Mouse (Mus musculus) thymus, postnatal 14 days (tissue): ENCODE measurements around the gene Stxbp2.
"Not testable (repeated sequence)": the region's sequence is repeated elsewhere in the genome, so short reads cannot be mapped to it uniquely, and the experiment has no call there.

ENCODE experiments used
- DNase-seq: peaks from one replicate; pipeline ENCODE4 v3.0.0; 2021

The Stxbp2 gene

DNA sequence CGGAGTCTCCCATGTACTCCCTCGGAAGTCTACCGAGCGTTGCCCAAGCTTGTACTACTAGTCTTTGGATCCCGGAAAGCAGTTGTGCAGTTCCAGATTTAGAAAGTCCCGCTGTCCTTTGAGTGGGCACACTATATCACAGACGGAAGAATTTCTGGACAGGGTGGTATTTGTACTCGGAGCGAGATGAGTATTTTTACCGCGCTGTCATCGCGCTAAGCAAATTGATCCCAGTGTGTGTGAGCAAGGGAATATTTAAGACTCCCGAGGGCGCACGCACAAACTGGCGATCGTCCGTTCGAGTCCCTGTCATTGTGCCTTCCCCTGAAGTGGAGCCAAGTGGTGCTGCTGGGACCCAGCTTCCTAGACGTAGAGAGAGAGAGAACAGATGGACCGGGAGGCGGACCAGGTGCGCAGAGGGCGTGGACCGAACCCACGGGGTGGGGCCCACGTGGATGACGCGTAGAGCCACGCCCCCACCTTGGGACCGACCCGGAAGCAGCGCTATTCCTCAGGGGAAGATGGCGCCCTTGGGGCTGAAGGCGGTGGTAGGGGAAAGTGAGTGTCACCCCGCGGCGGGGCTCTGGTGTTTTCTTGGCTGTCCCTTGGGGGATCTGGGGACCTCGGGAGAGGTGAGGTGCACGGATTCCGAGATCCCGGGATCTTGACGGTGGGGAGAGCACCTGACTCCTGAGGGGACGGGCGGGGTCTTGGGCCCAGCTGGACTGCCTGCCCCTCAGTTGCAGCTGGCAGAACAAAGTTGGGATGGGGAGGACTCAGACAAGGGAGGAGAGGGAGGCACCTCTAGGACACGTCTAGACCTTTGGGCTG lies at the start of gene Stxbp2:
Stxbp2 (plus strand) TSS at position 309 of the 831 bp plus-strand sequence.
- DNase-seq, result peak; percentile 92

DNA sequence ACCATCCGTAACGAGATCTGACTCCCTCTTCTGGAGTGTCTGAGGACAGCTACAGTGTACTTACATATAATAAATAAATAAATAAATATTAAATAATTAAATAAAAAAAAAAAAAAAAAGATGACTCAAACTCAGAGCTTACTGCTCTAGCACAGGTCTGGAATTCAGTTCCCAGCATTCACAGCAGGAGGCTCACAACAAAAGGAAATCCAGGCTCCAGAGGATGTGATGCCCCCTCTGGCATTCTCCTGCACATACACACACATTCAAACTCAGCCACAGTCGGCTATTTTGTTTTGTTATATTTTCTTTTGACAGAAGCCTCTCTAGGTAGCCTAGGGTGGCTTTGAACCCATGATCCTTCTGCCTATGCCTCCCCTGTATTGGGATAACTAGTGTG lies 48.8 kb upstream of the Stxbp2 start:
- not testable (repeated sequence) for DNase-seq

DNA sequence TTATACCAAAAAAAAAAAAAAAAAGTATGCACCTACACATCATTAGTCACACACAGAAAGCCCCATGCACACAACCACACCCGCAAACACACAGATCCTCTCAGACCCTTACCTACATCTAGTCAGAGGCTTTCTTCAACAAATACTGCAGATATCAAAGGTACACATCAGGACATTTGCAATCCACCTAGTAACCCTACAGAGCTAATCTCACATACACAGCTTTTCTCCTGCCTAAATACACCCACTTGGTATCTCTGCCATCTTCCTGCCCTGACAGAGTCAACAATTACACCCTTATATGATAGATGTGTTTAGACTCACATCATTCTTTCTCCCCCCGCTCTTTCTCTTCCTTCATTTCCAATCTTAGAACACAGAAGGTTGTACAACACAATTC lies 44.3 kb upstream of the Stxbp2 start:
- no peak for DNase-seq

DNA sequence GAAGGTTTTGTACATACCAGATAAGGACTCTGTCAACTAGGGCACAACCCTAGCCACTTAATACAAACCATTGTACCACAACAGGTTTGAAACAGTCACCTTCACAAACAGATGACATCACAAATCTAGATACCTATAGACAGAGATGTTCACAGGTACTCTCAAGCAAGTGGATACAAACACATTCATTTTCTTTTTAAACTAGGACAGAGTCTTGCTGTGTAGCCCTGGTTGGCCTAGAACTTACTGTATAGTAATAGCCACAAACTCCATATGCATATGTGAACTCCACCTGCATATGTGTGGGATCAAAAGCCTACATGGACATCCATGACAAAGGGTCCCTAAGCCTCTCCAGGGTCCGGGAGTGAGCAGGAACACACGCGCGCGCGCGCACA lies 43.8 kb upstream of the Stxbp2 start, which contains the start of gene Camsap3:
Camsap3 (plus strand) TSS at position 301 of the 398 bp plus-strand sequence.
- no peak for DNase-seq

DNA sequence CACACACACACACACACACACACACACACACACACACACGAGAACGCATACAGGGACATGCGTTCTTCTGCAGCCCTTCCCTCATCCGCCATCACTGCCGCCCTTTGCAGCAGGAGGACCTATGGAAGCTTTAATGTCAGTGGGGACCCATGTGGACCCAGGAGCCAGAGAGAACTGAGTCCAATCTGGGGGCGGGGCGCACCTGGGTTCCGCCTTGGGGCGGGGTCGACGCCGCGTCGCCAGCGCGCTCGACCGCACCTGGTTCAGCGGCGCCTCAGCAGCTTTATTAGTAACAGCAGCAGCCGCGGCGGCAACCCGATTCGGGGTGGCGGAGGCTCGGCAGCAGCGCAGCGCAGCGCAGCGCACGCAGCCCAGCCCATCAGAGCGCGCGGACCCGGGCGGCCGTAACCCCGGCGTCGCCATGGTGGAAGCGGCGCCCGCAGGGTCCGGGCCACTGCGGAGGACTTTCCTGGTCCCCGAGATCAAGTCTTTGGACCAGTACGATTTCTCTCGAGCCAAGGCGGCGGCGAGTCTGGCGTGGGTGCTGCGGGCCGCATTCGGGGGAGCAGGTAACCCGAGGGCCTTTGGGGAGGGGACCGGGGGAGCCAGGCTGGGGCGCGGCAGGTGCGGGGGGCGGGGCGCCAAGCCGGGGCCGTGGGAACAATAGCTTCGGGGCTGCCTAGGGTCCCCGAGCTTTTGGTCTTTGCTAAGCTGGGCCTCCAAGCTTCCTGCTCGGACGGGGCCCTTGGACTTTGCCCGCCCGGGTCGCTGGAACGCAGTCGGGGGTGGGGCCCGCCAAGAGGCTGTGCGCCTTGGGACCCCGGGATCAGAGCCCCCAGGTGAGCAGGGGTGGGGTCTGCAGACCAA lies 43.1 kb upstream of the Stxbp2 start:
- peak; percentile 45 for DNase-seq

DNA sequence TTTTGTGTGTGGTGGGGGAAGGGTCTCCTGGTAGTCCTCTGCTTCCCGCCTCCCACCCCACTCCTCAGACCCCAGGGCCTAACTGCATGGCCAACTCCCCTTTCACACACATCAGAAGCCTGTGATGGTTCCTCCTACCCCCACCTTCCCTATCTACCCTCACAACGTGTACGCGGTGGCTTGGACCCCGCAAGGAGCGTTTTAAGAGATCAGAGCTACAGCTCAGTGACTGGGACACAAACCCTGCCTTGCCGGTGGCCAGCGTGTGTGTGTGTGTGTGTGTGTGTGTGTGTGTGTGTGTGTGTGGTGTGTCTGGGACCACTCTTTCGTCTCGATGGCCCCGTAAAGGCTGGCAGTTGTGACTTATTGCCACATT lies 42.5 kb upstream of the Stxbp2 start:
- no peak for DNase-seq

DNA sequence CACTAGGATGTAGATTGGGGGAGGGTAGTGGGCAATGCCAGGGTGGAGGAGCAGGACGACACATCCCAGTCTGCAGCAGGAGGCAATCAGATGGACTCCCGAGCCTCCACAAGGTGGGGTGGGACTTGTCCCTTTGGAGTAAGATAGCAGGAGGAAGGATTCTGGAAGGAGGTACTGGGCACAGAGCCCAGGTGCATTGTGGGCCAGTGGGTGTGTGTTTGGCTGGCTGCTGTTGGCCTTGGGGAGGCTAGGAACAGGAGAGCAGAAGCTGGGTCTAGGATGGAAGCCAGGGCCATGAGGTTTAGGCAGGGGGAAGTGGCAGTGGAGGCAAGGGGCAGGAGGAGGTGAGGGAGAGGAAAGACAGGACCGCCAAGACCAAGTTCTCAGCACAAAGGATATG lies 37.3 kb upstream of the Stxbp2 start:
- DNase-seq, result no peak

DNA sequence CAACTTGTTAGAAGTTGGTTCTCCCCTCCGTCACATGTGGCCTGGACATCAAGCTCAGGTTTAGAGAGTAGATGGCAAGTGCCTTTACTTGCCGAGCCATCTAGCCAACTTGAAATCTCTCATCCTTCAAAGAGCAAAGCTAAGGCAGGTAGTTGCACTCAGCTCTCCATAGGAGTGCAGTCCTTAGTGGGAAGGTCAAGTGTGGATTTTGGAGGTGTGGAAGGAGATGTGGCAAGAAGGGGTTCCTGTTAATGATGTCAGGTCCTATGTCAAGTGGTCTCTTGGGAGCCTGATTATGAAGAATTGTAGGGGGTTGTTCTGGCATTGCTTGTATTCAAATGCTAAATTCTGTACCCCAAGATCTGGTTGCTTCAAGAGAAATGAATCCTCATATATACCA lies 36.3 kb upstream of the Stxbp2 start:
- no peak for DNase-seq

DNA sequence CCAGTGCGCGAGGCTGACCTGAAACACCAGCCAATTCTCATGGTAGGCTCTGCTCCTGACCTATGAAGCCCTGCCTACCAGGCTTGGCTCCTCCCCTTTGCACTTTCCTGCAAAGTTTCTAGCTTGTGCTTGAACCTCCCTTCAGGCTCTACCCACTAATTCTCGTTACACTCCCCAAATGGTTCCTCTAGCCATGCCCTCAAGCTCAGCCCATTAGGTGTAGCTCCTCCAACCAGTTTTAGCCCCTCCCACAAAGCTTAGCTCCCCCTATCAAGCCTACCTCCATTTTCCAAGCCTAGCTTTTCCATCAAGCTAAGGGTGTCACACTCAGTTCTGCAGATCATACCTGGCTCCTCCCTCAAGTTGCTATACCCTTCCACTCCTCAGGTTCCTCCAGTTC lies 32.7 kb upstream of the Stxbp2 start:
- no peak for DNase-seq

DNA sequence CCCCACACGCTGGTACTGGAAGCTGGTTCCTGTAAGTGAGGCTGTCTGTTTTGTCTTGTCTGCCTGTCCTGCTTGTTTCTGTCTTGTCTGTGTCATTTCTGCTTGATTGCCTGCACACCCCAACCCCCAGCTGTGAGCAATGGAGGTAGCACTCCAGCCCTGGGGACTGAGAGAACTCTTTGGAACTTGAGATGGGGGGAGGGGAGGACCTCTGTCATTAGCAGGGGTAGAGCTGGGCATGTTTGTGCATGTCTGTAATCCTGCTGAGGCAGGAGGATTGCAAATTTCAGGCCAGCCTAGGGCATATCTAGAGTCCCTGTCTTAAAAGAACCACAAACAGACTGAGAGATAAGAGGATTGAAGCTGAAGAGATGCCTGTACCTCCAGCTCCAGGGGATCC lies 31.5 kb upstream of the Stxbp2 start:
- no peak for DNase-seq

DNA sequence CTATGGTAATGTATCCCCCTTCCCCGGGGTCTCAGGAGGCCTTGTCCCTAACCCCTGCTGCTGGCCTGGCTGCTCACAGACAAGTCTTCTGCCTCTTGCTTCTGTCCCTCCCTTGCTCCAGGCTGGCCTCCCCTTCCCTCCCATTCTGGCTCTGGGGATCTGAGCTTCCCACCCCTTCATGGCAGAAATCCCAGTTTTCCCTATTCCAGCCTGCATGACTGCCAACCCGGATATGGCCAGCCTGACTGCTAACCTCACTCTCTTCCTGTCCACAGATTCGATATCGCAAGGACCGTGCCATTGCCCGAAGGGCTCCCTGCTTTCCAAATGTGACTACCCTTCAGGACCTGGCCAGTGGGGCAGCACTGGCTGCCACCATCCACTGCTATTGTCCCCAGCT lies 30.4 kb upstream of the Stxbp2 start:
- DNase-seq, result no peak

DNA sequence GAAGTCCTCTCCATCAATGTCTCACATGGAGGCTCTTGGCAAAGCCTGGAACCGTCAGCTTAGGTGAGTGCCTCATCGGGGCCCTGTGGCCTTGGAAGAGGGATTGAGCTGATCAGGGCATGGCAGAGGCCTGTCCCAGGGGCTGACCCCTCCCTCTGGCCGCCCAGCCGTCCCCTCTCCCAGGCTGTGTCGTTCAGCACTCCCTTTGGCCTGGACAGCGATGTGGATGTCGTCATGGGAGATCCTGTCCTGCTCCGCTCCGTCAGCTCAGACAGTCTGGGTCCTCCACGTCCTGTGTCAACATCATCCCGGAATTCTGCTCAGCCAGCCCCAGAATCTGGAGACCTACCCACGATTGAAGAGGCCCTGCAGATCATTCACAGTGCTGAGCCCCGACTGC lies 27.3 kb upstream of the Stxbp2 start:
- DNase-seq, result no peak

DNA sequence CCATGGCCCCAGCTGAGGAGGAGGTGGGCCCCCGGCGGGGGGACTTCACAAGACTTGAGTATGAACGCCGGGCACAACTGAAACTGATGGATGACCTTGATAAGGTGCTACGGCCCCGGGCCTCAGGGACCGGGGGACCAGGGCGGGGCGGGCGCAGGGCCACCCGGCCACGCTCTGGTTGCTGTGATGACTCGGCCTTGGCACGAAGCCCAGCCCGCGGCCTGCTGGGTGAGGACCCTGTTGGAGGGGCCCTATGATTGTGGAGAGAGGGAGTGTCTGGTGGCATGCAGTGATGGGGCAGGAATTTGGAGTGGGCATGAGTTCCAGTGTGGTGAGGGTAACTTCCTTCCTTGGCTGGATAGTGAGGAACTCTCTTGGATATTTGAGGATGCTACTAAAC lies 24.2 kb upstream of the Stxbp2 start:
- DNase-seq, result no peak

DNA sequence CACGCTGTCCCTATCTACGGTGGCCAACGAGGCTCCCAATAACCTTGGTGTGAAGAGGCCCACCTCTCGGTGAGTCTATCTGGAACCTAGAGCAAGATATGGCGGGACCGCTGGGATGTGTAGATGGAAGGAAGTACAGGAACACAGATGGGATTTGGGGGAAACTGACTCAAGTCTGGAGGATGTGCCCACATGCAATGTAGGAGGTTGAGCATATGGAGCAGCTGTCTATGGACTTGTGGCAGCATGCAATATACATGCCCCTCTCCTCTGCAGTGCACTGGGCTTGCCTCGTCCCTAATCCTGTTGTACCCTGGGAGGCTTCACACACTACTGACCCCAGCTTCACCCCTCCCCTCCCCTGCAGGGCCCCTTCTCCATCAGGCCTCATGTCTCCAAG lies 22.9 kb upstream of the Stxbp2 start:
- DNase-seq, result no peak

DNA sequence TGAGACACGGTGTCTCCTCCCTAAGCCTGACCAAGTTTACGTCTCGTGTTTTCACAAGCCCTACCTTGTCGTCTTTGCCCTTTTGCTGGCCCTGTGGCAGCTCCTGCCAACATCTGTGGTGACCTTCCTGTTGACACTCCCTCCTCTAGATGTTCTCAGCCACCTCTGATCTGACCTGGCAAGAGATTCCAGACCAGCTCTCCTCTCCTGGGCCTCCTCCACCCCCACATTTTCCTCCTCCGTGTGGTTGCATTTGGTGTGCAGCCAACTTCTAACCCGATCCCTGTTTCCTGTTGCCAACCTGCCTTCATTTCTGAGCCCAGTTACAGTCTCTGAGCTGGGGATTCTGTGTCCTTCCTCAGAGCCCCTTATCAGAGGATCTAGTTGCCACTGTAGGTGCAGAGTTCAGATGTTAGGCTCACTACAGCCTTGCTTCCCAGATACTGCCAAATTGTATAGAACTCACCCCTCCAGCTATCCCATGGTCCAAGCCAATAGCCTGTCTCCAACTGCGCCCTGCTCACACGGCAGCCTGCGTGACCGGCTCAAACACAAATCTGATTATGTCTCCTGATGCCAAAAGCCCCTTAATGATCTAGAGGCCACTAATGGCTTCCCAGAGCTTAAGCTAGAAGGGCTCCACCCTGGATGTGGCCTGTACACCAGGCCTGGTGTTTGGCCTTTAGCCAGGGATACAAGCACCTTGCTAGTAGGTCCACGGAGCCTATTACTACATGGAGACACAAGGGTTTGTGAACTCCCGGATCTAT lies 21.5 kb upstream of the Stxbp2 start:
- no peak for DNase-seq

DNA sequence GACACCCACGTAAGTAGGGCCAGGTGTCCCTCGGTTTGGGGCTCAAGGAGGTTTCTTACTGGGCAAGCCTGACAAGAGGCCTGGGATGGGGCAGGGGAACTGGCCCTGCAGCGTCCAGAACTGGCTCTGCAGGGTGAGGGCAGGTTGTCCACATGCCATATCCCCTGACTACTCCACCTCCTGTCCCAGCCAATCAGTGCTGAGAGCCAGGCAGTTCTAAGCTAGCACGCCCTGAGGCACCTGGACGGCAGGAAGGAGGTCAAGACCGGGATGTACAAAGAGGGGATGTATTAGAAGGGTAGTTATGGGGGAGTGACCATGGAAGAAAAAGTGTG lies 21.0 kb upstream of the Stxbp2 start:
- no peak for DNase-seq

DNA sequence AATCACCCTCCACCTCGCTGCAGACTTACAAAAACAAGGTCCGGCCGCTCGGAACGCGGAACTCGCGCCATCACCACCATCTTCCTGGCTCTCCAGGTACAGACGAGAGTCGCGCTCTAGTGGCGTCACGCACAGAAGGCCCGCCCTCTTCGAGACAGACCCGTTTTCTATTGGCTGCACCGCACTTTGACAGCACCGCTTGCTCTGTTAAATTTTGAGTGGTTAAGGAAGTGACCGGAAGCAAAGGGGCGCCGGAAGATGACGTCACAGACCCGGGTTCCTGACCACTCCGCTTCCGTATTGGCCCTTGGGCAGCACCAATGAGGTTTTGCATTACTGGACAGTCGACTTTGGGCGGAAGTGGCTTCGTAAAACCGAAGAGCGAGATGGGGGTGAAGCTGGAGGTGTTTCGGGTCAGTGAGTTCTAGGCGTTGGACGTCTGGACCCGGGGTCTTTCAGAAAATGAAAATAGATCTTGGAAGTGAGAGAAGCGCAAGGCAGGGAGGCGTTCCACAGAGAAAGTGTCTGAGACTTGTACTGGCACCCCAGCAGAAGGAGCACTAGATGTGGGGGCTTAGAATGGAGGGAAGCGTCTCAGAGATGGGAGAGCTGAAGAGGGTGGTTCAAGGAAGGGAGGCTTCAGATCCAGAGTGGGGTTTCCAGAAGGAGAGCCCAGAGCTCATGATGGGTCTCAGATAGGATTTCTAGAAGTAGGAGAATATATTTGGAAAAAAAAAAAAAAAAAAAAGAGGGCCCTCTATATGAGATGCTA lies 9.4 kb upstream of the Stxbp2 start, which contains the start of the genes Xab2 and Pet100:
Xab2 (minus strand) TSS at position 118 of the 772 bp plus-strand sequence.
Pet100 (plus strand) TSS at position 350 of the 772 bp plus-strand sequence.
- peak; percentile 95 for DNase-seq

DNA sequence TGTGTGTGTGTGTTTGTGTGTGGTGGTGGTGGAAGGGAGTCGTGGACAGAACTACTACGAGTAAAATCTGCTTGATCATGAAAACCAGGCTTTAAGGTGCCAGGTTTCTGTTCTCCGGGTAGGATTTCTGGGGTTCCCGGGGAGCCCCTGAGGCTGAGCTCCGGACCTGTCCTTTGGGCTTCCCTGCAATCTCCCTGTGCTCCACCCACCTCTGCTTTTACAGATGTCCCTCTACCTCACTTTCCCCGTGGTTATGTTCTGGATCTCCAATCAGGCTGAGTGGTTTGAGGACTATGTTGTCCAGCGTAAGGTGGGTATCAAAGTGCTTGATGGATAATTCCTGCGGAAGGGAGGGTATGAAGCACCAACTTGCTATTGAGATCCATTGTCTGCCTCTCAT lies 8.6 kb upstream of the Stxbp2 start:
- no peak for DNase-seq

DNA sequence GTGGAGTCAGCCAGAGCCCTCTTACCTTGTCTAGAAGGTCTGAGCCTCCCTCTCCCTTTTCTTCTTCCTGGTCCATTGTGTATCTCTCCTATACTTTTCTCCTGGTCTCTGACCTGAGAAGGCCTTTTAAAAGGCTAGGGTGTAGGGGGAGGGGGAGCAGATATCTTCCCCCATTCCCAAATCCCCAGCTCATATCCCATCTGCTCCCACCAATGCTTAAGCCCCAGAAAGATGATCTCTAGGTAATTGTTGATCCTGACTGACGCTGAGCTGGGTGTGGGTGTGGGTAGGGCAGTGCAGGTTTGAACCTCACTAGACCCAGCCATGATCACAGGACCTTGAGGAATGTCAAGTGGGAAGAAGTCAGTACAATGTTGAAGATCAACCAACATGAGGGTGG lies 5.3 kb upstream of the Stxbp2 start, which contains the start of gene Pcp2:
Pcp2 (minus strand) TSS at position 101 of the 400 bp plus-strand sequence.
- DNase-seq, result no peak

DNA sequence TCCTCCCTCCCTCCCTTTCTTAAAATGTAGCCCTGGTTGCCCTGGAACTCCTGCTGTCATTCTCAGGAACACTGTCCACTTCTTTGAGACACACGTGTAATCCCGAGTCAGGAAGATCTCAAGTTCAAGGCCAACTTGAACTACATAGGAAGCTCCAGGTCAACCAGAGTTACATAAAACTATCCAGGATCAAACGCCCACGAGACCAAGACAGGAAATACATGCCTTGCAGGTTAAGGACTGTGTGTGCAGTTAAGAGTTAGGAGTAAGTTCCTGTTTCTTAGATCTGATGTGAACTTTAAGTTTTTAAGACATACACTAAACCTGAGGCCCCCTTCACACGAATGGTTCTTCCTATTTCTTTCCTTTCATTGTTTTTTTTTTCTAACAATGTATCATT lies 3.8 kb upstream of the Stxbp2 start:
- DNase-seq, result no peak

DNA sequence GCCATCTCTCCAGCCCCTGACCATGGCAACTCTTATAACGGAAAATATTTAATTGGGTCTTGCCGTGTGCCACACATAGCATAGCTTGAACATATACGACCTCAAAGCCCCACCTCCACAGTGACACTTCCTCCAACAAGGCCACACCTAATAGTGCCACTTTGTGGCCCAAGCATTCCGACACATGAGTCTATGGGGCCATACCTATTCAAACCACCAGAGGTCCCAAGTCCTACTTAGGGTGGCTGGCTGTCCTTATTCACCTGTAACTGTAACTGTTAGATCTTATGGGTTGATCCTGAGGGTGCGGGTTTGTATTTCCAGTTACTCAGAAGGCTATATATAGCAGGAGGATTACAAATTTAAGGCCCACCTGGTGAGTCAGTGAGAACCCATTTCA lies 2.7 kb upstream of the Stxbp2 start:
- peak; percentile 46 for DNase-seq

DNA sequence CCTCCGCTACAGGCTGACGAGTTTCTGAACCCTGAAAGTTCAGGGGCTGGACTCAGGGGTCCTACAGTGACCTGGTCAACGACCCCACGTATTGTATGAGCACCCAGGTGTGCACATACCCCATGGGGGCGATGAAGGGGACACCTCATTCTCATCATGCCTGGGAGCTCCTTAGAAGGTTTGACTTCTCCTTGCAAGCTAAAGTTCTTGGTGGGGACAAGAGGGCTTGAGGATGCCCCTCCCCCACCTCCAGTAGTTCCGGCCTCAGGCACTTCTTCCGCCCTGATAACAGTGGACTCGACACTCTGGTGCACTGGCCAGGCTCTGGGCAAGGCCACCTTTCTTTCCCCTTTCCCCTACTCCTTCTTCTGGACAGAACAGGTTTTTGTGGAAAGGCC lies 722 bp downstream of the Stxbp2 start:
- DNase-seq, result peak; percentile 37
